Mouse (Mus musculus): Measurements from ENCODE around the gene Smim24.

The Smim24 gene

DNA sequence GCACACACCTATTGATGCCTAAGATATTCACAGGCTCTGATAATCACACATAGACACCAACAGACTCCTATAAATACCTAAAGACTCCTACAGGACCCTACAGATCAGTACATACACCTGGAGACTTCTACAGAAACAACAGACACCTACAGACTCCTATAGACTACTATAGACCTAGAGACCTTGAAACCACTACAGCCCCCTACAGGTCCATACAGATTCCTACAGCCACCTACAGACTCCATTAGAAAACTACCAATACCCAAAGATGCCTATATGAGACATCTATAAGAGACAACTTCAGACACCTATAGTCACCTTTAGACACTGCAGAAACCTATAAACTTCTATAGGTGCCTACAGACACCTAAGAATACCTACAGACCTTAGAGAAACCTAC is 48.2 kb downstream of the Smim24 start:
- no peak for DNase-seq (ENCODE audit: low spot score)

Measured in embryo, embryonic 10.5 days (tissue).